Mouse (Mus musculus) olfactory bulb, adult 2 months (tissue): ENCODE data around the gene Oas1a.

Experiments used
- CTCF ChIP-seq: fragments of 200-500 bp; IDR thresholded peaks from 2 replicates; pipeline ENCODE4 v1.5.1; 2012; ENCODE audit warnings: low read depth, mild to moderate bottlenecking, low read length, moderate library complexity; ENCODE audit not compliant: insufficient read depth
- POLR2A ChIP-seq: fragments of 200-500 bp; IDR thresholded peaks from 2 replicates; pipeline ENCODE4 v1.6.1; 2012; ENCODE audit warnings: mild to moderate bottlenecking, low read depth, low read length, moderate library complexity; ENCODE audit not compliant: insufficient read depth

GRCm38 (mm10) chr5:120861121-120861520 lies 46.2 kb downstream of the Oas1a start, which contains the start of gene Oas1h:
- TF ChIP-seq POLR2A (no peak), CTCF (no peak)
